Mouse (Mus musculus): Measurements from ENCODE around the gene Prps1l3. TPM values are rescaled to one million over a fixed set of nuclear protein-coding genes. Genes with fewer than 3 reads are reported as not detected.
"Not testable (repeated sequence)": the region's sequence is repeated elsewhere in the genome, so short reads cannot be mapped to it uniquely, and the experiment has no call there.

Prps1l3 gene
- total RNA-seq (2022), result 10 to 100 TPM; 34.9 to 43.1 (median 37.5) TPM

GRCm38 (mm10) chr12:57230192-57230706 lies at the start of gene Prps1l3, which contains the start of gene Mipol1:
Gene Prps1l3 (plus strand): TSS chr12:57230412.
Gene Mipol1 (plus strand): TSS chr12:57230427.
- DNase-seq, result peak; percentile 84

GRCm38 (mm10) chr12:57184401-57185147 lies 45.6 kb upstream of the Prps1l3 start:
- no peak for DNase-seq

GRCm38 (mm10) chr12:57185475-57185874 lies 44.7 kb upstream of the Prps1l3 start:
- no peak for DNase-seq

DNA sequence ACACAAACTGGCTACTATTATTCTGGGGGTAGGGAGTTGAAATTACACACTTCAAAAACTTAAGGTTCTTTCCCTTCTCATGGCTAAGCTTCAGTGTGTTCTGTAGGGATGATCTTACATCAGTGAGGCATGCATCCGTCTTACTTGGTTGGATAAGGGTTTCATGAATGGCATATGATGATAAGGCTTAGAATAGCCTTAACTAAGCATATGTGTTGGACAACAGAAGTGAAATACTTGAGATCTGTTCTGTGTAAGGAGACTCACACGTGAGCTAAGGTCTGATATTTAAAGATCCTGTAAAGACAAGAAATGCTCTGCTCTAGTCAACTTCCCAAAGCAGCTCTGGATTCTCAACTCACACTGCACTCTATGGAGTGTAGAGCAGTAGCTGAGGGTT lies 44.1 kb upstream of the Prps1l3 start:
- no peak for DNase-seq

DNA sequence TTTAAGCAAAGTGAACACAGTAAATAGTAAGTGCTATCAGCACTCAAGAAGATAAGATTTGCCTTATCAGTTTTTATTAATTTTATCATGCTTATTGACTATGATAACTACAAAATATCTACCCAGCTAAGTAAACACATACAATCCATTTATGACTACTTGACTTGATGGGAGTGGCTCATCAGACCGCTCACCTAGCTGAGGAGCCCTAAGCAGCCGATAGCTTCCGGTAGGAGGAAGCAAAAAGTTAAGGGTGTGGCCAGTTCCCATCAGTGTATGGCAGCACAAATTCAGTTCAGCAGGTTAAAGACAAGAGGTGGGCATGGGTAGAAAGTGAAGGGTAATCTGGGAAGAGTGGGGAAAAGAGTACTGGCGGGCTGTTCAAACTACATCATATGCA lies 43.2 kb upstream of the Prps1l3 start:
- DNase-seq, result no peak

DNA sequence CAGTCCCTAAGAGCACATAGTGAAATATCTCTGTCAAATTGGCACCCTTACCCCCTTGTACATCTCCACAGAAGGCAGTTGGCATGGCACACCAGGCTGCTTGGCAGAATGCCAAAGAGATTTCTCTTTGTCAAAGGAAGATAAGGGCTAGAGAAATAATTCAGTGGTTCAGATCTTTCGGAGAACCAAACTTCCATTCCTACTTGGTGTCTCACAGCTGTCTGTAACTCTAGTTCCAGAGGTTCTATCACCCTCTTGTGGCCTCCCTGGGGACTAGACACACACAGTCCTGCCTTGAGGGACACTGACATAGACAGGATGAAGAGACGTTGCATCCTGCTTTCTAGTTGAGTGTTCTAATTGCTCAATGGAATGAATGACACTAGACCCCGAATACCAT lies 35.6 kb upstream of the Prps1l3 start:
- peak; percentile 33 for DNase-seq

GRCm38 (mm10) chr12:57196286-57196607 lies 34.0 kb upstream of the Prps1l3 start:
- no peak for DNase-seq

DNA sequence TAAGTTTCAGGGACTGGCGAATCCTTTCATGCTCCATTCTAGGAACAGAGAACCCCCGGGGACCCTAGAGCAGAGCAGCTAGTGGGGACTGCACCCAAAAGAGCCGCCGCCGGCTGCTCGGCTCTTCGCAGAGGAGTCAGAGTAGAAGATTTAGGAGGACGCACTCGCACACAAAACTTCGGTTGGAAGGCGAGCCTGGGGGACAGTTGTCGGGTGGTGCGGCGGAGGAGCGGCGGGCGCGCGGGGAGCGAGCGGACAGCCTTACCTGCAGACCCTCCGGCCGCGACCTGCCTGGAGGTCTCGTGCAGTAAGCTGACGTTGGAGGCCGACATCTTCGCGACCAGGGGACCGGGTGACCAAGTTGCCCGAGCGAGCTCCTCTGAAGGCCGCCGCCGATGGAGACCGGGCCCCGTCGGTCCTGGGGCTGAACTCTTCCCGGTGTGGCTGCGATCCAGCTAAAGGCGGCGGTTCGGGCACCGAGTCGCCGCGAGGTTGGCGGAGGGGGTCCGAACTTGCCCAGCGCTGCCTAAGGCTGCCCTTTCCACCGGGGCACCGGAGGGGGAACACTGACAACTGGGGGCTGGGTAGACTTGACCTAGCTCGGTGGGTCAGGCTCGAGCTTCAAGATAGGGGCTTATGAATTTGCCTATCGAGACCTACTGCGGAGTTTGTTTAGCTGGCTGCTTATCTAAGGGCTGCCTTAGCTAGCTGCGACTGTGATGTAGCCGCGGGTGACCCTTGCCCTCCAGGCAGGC lies 33.4 kb upstream of the Prps1l3 start:
- DNase-seq, result no peak

GRCm38 (mm10) chr12:57197363-57198026 lies 32.7 kb upstream of the Prps1l3 start, which contains the start of gene Slc25a21:
Gene Slc25a21 (minus strand): TSS chr12:57197472.
- DNase-seq, result no peak

DNA sequence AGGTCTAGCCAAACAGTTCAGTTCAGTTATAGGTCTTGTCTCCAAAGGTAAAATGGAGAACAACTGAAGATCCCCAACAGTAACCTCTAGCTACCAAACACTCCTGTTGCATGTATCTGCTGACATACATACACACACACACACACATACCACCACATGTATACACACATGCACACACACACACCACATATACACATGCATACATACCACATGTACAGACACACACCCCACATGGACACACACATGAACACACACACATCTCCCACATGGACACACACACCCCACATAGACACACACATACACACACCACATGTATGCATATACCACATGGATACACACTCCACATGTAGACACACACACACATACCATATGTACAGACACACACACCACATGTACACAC lies 31.9 kb upstream of the Prps1l3 start:
- DNase-seq, result no peak

GRCm38 (mm10) chr12:57199427-57199826 lies 30.8 kb upstream of the Prps1l3 start:
- no peak for DNase-seq

- no peak for DNase-seq
Measured at GRCm38 (mm10) chr12:57201901-57202300, 28.3 kb upstream of the Prps1l3 start.

DNA sequence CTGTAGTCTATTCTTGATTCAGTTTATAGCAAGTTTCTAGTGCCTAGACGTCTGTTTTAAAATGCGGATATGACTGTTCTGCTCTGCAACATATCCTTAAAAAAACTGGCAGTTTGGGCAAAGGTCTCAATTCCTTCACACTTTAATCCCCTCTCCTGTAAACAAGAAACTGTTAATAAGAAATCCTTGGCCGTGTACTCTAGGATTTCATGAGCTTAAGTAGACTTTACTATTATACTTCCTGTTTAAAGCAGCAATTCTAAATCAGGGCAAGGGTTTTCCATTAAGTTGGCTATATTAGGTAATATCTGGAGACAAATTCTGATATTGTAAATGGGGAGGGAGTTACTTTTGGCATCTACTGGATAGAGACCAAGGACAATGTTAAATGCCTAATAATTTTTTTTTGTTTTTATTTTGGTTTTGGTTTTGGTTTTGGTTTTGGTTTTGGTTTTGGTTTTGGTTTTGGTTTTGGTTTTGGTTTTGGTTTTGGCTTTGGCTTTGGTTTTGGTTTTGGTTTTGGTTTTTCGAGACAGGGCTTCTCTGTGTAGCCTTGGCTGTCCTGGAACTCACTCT lies 25.8 kb upstream of the Prps1l3 start:
- no peak for DNase-seq

GRCm38 (mm10) chr12:57211353-57212311 lies 18.6 kb upstream of the Prps1l3 start:
- no peak for DNase-seq

GRCm38 (mm10) chr12:57212463-57212862 lies 17.7 kb upstream of the Prps1l3 start:
- not testable (repeated sequence) for DNase-seq

DNA sequence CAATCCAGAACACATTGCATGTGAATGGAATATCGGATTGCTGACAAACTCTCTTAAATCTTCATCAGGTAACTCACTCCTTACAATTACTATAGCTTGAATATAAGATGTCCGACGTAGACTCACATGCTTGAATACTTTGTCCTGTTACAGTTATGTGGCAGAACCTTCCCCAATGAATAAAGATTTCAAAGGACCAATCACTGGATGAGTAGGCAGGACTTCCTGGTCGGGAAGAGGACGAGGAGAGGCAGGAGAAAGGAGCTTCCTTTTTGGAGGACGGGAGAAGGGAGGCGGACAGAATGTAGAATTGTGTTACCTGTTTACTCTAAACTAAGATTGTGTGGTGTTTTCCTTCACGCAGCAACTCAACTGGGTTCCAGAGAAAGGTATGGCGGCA lies 3.8 kb upstream of the Prps1l3 start:
- DNase-seq, result no peak

- no peak for DNase-seq
Measured at GRCm38 (mm10) chr12:57227776-57228175, 2.4 kb upstream of the Prps1l3 start.

GRCm38 (mm10) chr12:57229703-57230102 lies 509 bp upstream of the Prps1l3 start:
- no peak for DNase-seq

DNA sequence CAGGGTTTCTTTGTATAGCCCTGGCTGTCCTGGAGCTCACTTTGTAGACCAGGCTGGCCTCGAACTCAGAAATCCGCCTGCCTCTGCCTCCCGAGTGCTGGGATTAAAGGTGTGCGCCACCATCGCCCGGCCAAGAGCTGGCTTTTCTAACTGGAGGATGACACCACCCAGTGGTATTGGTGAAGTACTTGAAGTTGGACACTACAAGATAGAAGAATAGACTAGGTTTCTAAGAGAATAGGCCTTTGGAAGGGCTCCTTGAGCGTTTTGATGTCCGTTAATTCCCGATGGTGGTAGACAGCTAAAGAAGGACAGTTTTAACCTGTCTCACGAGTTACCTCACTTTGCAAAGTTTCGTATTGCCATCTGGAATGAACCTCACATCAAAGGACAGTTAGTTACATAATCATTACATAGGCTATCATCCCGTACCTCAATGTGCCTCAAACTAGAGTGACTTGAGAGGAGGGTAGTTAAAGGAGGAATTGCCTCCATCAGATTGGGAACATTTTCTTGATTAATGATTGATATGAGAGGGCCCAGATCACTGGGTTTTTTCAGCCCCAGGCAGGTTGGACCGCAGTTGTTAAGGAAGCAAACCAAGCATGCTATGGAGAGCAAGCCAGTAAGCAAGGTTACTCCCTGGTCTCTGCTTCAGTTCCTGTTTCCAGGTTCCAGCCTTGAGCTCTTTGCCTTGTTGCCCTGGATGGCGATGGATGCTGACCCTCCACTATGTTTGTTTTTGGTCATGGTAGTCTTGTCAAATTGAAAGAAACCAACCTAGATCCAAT lies 1.1 kb downstream of the Prps1l3 start:
- no peak for DNase-seq

DNA sequence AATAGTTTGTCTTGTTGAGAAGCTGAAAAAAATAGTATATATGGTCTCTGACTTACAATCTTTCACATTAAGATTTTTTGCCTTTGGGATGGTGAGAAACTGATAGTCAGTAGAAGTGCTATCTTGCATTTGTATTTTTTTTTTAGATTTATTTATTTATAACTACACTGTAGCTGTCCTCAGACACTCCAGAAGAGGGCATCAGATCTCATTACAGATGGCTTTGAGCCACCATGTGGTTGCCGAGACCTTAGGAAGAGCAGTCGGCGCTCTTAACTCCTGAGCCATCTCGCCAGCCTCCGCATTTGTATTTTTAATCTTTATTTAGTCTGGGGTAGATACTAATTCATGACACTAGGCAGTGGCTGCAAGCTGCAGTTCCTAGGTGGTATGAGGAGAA lies 3.2 kb downstream of the Prps1l3 start:
- no peak for DNase-seq
